Comparison of ENCODE assay signal across 8 mouse cellular contexts in the genomic region with DNA sequence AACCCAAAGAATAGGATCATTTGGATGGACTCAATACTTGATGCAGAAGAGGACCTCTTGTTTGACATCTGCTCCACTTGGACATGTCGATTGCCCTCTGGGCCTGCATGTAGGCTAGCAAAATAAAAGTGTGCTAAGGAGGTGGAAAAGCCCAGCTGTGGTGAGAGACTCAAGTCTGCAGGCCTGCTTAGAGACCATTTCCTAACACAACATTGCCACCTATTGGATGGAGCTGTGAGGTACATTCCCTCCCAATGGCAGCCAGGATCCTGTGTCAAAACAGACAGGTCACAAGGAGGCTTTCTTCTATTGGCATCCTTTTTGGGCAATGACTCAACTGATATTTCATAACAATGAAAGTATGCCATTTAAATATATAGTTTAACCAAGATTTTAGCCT. TPM values are rescaled to one million over a fixed set of nuclear protein-coding genes. Genes with fewer than 3 reads are reported as not detected.
A peak's percentile ranks its signal among the peaks of the same experiment; 100 is the strongest.
DNase-seq lines count a peak whose midpoint lies in the region; ATAC-seq lines count a peak whose summit lies in the region.

No protein-coding gene starts in this region.

- no peak overlapping the region for H3K4me3 ChIP-seq in heart, embryonic 11.5 days (ENCODE audit: low read depth, low read length)
- H3K4me3 ChIP-seq in lung, embryonic 16.5 days (ENCODE audit: low read length) = no peak overlapping the region

- 3% methylated on average over 1 of the region's 1 CpGs for WGBS in heart, embryonic 11.5 days (ENCODE audit: insufficient replicate concordance)
- WGBS in lung, embryonic 16.5 days = 5% methylated on average over 1 of the region's 1 CpGs

- H3K4me2 ChIP-seq in heart, embryonic 11.5 days = no peak overlapping the region
- H3K4me2 ChIP-seq in lung, embryonic 16.5 days (ENCODE audit: low read depth, low read length) = no peak overlapping the region

- peak; percentile 60 for DNase-seq in Muller cell, postnatal 12 days (ENCODE audit: inconsistent ontology term)
- peak; percentile 32 for DNase-seq in c-Kit-positive CD71-negative TER-119-negative erythroid progenitor cells, embryonic 14.5 days (ENCODE audit: low read depth)
- peak; percentile 70 for DNase-seq in fibroblast of lung, adult 2 months (ENCODE audit: low read depth)
- DNase-seq in layer of hippocampus, adult 9-10 months (ENCODE audit: low spot score) = peak; percentile 76
- DNase-seq in retina, postnatal 7 days (ENCODE audit: low read depth, low spot score) = peak; percentile 61
- peak; percentile 35 for DNase-seq in yolk sac, embryonic 10.5 days (ENCODE audit: low spot score)

- 0 out of 2 replicates have a peak, but pooled peaks cover 2% of the 10 kb centered on the region for H3K36me3 ChIP-seq in heart, embryonic 11.5 days (ENCODE audit: control insufficient read depth, insufficient read depth, low read length)
- H3K36me3 ChIP-seq in lung, embryonic 16.5 days (ENCODE audit: control insufficient read depth, insufficient read depth, low read length) = no peaks in the 10 kb centered on the region; the same call in 1 of the 2 replicates

- H3K27ac ChIP-seq in heart, embryonic 11.5 days (ENCODE audit: low read depth, low read length) = no peak overlapping the region
- H3K27ac ChIP-seq in lung, embryonic 16.5 days (ENCODE audit: low read length) = no peak overlapping the region

- 0 out of 2 replicates have a peak, but pooled peaks have one; percentile 33 for ATAC-seq in heart, embryonic 11.5 days (replicated peaks; ENCODE audit: insufficient number of reproducible peaks, low FRiP score, low TSS enrichment)
- 0 out of 2 replicates have a peak, but pooled peaks have one; percentile 18 for ATAC-seq in lung, embryonic 16.5 days (ENCODE audit: low read depth)

- H3K27me3 ChIP-seq in heart, embryonic 11.5 days (ENCODE audit: control insufficient read depth, insufficient read depth, low read length) = peaks cover 3% of the 10 kb centered on the region
- H3K27me3 ChIP-seq in lung, embryonic 16.5 days (ENCODE audit: control insufficient read depth, insufficient read depth, low read depth, low read length) = no peaks in the 10 kb centered on the region

- H3K9me3 ChIP-seq in heart, embryonic 11.5 days (replicated peaks; ENCODE audit: control insufficient read depth, low read length) = no peaks in the 10 kb centered on the region
- no peaks in the 10 kb centered on the region for H3K9me3 ChIP-seq in lung, embryonic 16.5 days (ENCODE audit: control insufficient read depth, low read length)

- no peak overlapping the region for H3K9ac ChIP-seq in heart, embryonic 11.5 days (ENCODE audit: low read depth, low read length)
- no peak overlapping the region for H3K9ac ChIP-seq in lung, embryonic 16.5 days (ENCODE audit: low read length)

- H3K4me1 ChIP-seq in heart, embryonic 11.5 days (ENCODE audit: control insufficient read depth, insufficient read depth, low read length) = no peaks in the 10 kb centered on the region; the same call in 1 of the 2 replicates
- peaks cover 8% of the 10 kb centered on the region; the same call in 1 of the 2 replicates for H3K4me1 ChIP-seq in lung, embryonic 16.5 days (replicated peaks; ENCODE audit: control insufficient read depth, insufficient read depth, low read length)

RNA-seq across cellular contexts. Expression of a gene that starts 7.9 kb away (rescaled TPM):
- polyA plus RNA-seq in heart, embryonic 11.5 days (2014; fragmentation: Nextera tagmentation; extraction: Ambion mirVana) = 0.09 and 0.49 TPM in 2 replicates
- 0.09 and 0.29 TPM in 2 replicates for polyA plus RNA-seq in lung, embryonic 16.5 days (2015; fragmentation: Nextera tagmentation; extraction: Ambion mirVana)

RNA-seq across cellular contexts. Expression of a gene that starts 41.2 kb away (rescaled TPM):
- not detected in 2 replicates for polyA plus RNA-seq in heart, embryonic 11.5 days (2014; fragmentation: Nextera tagmentation; extraction: Ambion mirVana)
- polyA plus RNA-seq in lung, embryonic 16.5 days (2015; fragmentation: Nextera tagmentation; extraction: Ambion mirVana) = not detected in 2 replicates

RNA-seq across cellular contexts. Expression of a gene that starts 46.4 kb away (rescaled TPM):
- 26.3 and 30.0 TPM in 2 replicates for polyA plus RNA-seq in heart, embryonic 11.5 days (2014; fragmentation: Nextera tagmentation; extraction: Ambion mirVana)
- 31.1 and 33.6 TPM in 2 replicates for polyA plus RNA-seq in lung, embryonic 16.5 days (2015; fragmentation: Nextera tagmentation; extraction: Ambion mirVana)
